Mouse (Mus musculus): Measurements from ENCODE around the gene Os9. TPM values are rescaled to one million over a fixed set of nuclear protein-coding genes. Genes with fewer than 3 reads are reported as not detected.

The Os9 gene
- polyA plus RNA-seq, 1 experiment = 53.9 TPM

Other genes with a start within 250 kb of the Os9 start
- 5.7 and 7.5 TPM in 2 replicates for gene Atp23, start 219.8 kb downstream of the Os9 start, polyA plus RNA-seq (2012; rRNA removed)
- 146 and 191 TPM in 2 replicates for gene Ctdsp2, start 142.4 kb downstream of the Os9 start, polyA plus RNA-seq (2012; rRNA removed)
- 0.28 and 0.53 TPM in 2 replicates for gene Avil, start 120.4 kb downstream of the Os9 start, polyA plus RNA-seq (2012; rRNA removed)
- gene Tsfm, start 90.3 kb downstream of the Os9 start, polyA plus RNA-seq (2012; rRNA removed) = 29.5 and 36.9 TPM in 2 replicates
- gene Mettl1, start 79.7 kb downstream of the Os9 start, polyA plus RNA-seq (2012; rRNA removed) = 26.9 and 33.6 TPM in 2 replicates
- 0.78 and 1.1 TPM in 2 replicates for gene Eef1akmt3, start 79.6 kb downstream of the Os9 start, polyA plus RNA-seq (2012; rRNA removed)
- 0.28 and 0.50 TPM in 2 replicates for gene Cyp27b1, start 72.9 kb downstream of the Os9 start, polyA plus RNA-seq (2012; rRNA removed)
- 3.5 and 4.9 TPM in 2 replicates for gene March9, start 60.9 kb downstream of the Os9 start, polyA plus RNA-seq (2012; rRNA removed)
- gene Cdk4, start 57.6 kb downstream of the Os9 start, polyA plus RNA-seq (2012; rRNA removed) = 252 and 268 TPM in 2 replicates
- gene Tspan31, start 50.9 kb downstream of the Os9 start, polyA plus RNA-seq (2012; rRNA removed) = 79.5 and 81.4 TPM in 2 replicates
- gene Agap2, start 45.8 kb downstream of the Os9 start, polyA plus RNA-seq (2012; rRNA removed) = 2.5 and 5.4 TPM in 2 replicates
- gene B4galnt1, start 44.1 kb upstream of the Os9 start, polyA plus RNA-seq (2012; rRNA removed) = 6.2 and 7.9 TPM in 2 replicates
- gene Slc26a10, start 59.5 kb upstream of the Os9 start, polyA plus RNA-seq (2012; rRNA removed) = 0.72 and 1.5 TPM in 2 replicates
- gene Arhgef25, start 69.0 kb upstream of the Os9 start, polyA plus RNA-seq (2012; rRNA removed) = 178 and 188 TPM in 2 replicates
- gene Dtx3, start 74.6 kb upstream of the Os9 start, polyA plus RNA-seq (2012; rRNA removed) = 193 and 272 TPM in 2 replicates
- 47.7 and 48.4 TPM in 2 replicates for gene Pip4k2c, start 90.5 kb upstream of the Os9 start, polyA plus RNA-seq (2012; rRNA removed)
- gene Kif5a, start 142.2 kb upstream of the Os9 start, polyA plus RNA-seq (2012; rRNA removed) = 5.9 and 6.6 TPM in 2 replicates
- 173 and 201 TPM in 2 replicates for gene Dctn2, start 145.2 kb upstream of the Os9 start, polyA plus RNA-seq (2012; rRNA removed)
- 19.8 and 42.1 TPM in 2 replicates for gene Mbd6, start 167.9 kb upstream of the Os9 start, polyA plus RNA-seq (2012; rRNA removed)
- 44.7 and 47.7 TPM in 2 replicates for gene Mars, start 190.7 kb upstream of the Os9 start, polyA plus RNA-seq (2012; rRNA removed)
- 6.7 and 8.4 TPM in 2 replicates for gene Arhgap9, start 200.8 kb upstream of the Os9 start, polyA plus RNA-seq (2012; rRNA removed)
- 29.0 and 34.1 TPM in 2 replicates for gene Gli1, start 220.8 kb upstream of the Os9 start, polyA plus RNA-seq (2012; rRNA removed)
- not detected in 2 replicates for gene Inhbe, start 233.3 kb upstream of the Os9 start, polyA plus RNA-seq (2012; rRNA removed)
- gene Inhbc, start 249.3 kb upstream of the Os9 start, polyA plus RNA-seq (2012; rRNA removed) = not detected in 2 replicates